Mouse (Mus musculus) inflammation-experienced regulatory T-cells, adult 6 months (primary cell): ENCODE results near the gene Trim17. TPM values are rescaled to one million over a fixed set of nuclear protein-coding genes. Genes with fewer than 3 reads are reported as not detected.

Experiments
- ATAC-seq: one replicate; pipeline ENCODE4 v1.8.0; 2017
- polyA plus RNA-seq, 3 experiments: library from polyadenylated mRNA; unstranded; fragments of 100-300 nt; shearing (Covaris generic); gene quantifications; one replicate each; pipeline ENCODE4 v1.2.1; 2017

The Trim17 gene
- polyA plus RNA-seq, 3 experiments from 2014 or later = 0.14 to 0.40 TPM; not detected in 1

- no peak for ATAC-seq
These were observed 38.7 kb downstream of the Trim17 start for GRCm38 (mm10) chr11:58993091-58993670.

DNA sequence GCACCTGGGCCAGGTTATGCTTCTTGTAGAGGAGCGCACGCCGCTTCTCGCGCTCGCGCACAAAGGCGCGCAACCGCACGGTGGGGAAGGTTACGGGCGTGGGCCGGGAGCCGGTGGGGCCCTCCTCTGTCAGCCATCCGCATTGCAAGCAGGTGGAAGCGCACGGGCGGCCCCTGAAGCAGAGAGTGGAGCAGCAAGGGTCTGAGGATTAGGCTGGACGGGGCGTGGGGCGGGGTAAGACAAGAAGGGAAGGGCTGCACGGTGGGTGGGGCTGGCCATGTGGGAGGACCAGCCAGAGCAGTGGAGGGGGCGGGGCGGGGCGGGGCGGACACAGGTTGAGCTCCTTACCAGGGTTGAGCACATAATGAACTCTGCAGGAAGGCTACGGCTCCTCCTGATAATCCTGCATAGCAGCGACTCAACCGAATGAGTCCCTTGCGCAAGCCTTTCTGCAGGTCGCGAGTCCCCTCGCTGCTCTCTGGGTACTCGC, 39.9 kb downstream of the Trim17 start:
- peak; percentile 14 for ATAC-seq

DNA sequence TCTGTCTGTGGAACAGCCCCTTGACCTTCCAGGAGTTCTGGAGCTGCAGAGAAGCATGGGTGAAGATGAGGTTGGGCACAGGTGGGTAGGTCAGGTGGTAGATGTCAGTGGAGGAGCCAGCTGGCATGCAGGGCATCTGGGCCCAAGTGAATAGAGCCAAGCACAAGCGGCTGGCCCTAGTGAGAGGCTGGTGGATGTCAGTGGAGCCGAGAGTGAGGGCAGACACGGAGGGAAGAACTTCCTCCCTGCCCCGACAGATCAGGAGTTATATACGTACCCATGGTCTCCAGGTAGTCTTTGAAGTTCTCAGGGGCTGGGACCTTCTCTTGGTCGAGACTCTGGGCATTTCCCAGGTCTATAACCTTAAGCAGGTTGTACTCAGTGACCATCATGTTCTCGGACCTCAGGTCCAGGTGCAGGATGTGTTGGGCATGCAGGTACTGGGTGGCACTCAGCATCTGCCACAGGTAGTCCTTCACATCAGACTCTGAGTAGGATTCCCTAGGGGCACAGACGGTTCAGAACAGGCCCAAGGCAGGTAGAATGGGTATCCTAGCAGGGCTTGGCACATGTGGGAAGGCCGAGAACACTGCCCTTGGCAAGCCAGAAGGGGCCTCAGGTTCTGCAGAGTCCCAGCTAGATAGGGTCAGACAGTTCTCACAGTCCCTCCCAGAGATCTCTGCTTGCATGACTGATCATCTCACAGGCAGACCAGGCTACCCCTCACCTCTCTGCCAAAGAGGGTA, 40.7 kb downstream of the Trim17 start:
- ATAC-seq = no peak

DNA sequence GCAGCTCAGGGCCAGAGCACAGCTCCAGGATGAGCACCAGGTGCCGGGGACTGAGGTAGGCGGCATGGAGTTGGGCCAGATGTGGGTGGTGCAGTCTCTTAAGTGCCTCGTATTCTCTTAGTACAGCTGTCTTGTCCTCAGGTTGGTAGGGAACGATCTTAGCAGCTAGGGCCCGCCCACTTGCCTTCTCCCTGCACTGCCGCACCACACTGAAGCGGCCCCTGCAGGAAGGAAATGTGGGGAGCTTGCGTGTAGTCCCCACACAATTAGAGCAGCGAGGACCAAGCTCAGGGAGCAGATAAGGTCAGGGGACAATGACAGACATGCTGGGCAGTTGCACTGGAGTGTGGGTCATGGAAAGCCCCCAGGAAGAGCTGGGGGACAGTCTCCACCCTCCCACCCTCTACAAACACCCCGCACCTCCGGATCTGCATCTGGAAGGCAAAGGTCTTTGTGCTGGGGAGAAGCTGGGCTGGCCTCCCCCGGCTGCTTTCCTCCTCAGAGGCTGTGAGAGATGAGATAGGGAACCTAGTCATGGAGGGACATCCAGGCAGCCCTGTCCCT, 41.4 kb downstream of the Trim17 start:
- ATAC-seq = peak; percentile 46

- ATAC-seq = no peak
These were observed 43.1 kb downstream of the Trim17 start for GRCm38 (mm10) chr11:58997541-58997940.

DNA sequence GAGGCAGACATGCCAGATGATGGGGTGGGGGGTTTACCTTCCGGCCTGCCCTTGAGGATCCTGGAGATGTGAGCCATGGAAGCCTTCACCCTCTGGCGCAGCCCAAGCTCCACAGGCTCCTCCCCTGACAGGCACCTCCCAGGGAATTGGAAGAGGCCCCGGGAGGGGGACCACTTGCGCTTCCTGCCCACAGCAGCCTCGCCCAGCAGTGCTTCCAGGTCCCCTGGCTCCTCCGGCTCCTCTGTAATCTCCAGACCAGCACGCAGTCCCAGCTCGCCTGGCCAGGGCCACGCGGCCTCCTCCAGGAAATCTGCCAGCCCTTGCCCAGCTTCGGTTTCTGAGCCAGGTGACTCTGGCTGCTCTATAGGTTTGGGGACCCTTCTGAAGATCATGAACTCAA, 44.7 kb downstream of the Trim17 start:
- no peak for ATAC-seq

DNA sequence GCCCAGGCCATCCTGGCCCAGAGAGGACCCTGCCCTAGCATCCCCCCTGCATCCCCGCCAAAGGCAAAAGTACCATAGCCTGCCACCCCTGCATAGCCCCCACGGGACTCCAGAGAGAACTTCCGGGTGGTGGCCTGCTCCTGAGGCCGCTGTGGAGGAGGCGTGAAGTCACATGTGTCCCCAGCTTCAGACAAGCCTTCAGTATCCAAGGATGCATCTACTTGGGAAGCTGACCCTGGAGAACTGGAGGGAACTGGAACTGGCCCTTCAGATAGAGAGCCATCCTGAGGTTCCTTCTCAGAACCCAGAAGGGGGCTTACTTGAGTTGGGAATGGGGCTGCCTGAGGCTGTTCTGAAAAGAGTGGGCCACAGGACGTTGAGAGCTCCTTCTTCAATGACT, 45.3 kb downstream of the Trim17 start:
- ATAC-seq = no peak

DNA sequence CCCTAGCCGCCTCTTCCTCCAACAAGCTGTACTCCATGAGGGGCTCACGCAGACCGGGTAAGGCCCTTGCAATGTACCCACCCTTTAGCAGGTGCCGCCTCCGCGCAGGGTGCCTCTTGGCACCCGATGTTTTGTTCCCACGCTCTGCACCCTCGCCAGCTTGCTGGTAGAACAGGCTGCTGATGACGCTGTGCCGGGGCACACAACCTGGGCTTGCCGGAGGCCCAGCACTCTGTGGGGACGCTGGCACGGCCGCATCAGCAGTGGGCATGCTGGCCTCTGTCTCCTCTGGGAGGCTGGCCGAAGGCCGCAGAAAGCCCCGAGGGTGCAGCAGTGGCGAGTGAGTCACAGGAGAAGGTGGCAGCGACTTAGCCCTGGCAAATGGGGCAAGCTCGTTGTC, 46.1 kb downstream of the Trim17 start:
- ATAC-seq = no peak

GRCm38 (mm10) chr11:59002327-59003079, 48.0 kb downstream of the Trim17 start:
- no peak for ATAC-seq

GRCm38 (mm10) chr11:59015052-59015451, 60.6 kb downstream of the Trim17 start:
- no peak for ATAC-seq

Other genes starting within 250 kb of the Trim17 start
- gene Olfr318, start 230.7 kb upstream of the Trim17 start, polyA plus RNA-seq = not detected
- gene Olfr317, start 215.5 kb upstream of the Trim17 start, polyA plus RNA-seq = not detected
- gene Olfr316, start 202.0 kb upstream of the Trim17 start, polyA plus RNA-seq = not detected
- not detected for gene Olfr315, start 181.5 kb upstream of the Trim17 start, polyA plus RNA-seq
- gene Olfr314, start 171.7 kb upstream of the Trim17 start, polyA plus RNA-seq = not detected
- gene Fam183b, start 152.7 kb upstream of the Trim17 start, polyA plus RNA-seq = not detected
- gene Olfr313, start 139.7 kb upstream of the Trim17 start, polyA plus RNA-seq = not detected
- under 1 TPM in 1 of 3 experiments, not detected in 2; 0.13 TPM for gene Olfr312, start 125.4 kb upstream of the Trim17 start, polyA plus RNA-seq
- gene Olfr311, start 115.4 kb upstream of the Trim17 start, polyA plus RNA-seq = not detected
- 10 to 100 TPM in 1 of 3 experiments, 1 to 10 TPM in 2; 3.3 to 11.0 (median 8.5) TPM for gene Gm12258, start 107.5 kb upstream of the Trim17 start, polyA plus RNA-seq
- 10 to 100 TPM in 2 of 3 experiments, 1 to 10 TPM in 1; 7.3 to 12.4 (median 11.2) TPM for gene 2810021J22Rik, start 87.5 kb upstream of the Trim17 start, polyA plus RNA-seq
- gene Zfp39, start 50.5 kb upstream of the Trim17 start, polyA plus RNA-seq = 1 to 10 TPM; 7.8 to 9.5 (median 8.9) TPM
- not detected for gene Btnl10, start 36.8 kb upstream of the Trim17 start, polyA plus RNA-seq
- 10 to 100 TPM; 12.8 to 24.5 (median 15.7) TPM for gene Rnf187, start 15.8 kb upstream of the Trim17 start, polyA plus RNA-seq
- gene Hist3h2ba, start 5.8 kb upstream of the Trim17 start, polyA plus RNA-seq = 1 to 10 TPM; 2.9 to 5.2 (median 4.3) TPM
- 1 to 10 TPM; 3.1 to 5.0 (median 4.2) TPM for gene Hist3h2a, start within 50 bp of the Trim17 start, polyA plus RNA-seq
- gene Trim11, start 23.4 kb downstream of the Trim17 start, polyA plus RNA-seq = 10 to 100 TPM; 18.8 to 24.0 (median 20.3) TPM
- gene Obscn, start 181.7 kb downstream of the Trim17 start, polyA plus RNA-seq = not detected
- gene Iba57, start 209.1 kb downstream of the Trim17 start, polyA plus RNA-seq = 1 to 10 TPM; 1.3 to 1.5 (median 1.4) TPM
- not detected for gene Gjc2, start 228.5 kb downstream of the Trim17 start, polyA plus RNA-seq
- 10 to 100 TPM; 58.6 to 65.6 (median 60.5) TPM for gene Guk1, start 237.5 kb downstream of the Trim17 start, polyA plus RNA-seq
- gene Mrpl55, start 247.8 kb downstream of the Trim17 start, polyA plus RNA-seq = 10 to 100 TPM; 43.4 to 49.1 (median 46.7) TPM